Mouse (Mus musculus) intestine, embryonic 14.5 days (tissue): ENCODE data around the gene Trit1. TPM values are rescaled to one million over a fixed set of nuclear protein-coding genes. Genes with fewer than 3 reads are reported as not detected.

Experiments
- ATAC-seq: fragments of 200-750 bp; cut with Nextera tagmentation; replicated peaks from 2 replicates; pipeline ENCODE4 v1.8.0; 2017; ENCODE audit warnings: low read depth, moderate number of reproducible peaks, moderate TSS enrichment, moderate library complexity; ENCODE audit not compliant: low FRiP score, low TSS enrichment
- DNase-seq: peaks from one replicate; pipeline ENCODE4 v3.0.0-alpha.2; 2018; ENCODE audit warnings: low spot score
- H3K27ac ChIP-seq: fragments of 300-500 bp; sonication (generic); 2 replicates; pipeline ENCODE4 v1.5.1; 2014; ENCODE audit warnings: low read depth, mild to moderate bottlenecking, control low read depth
- H3K27me3 ChIP-seq: fragments of 300-500 bp; sonication (generic); replicated peaks from 2 replicates; pipeline ENCODE4 v1.6.1; 2014; ENCODE audit warnings: low read length, control low read depth; ENCODE audit not compliant: control insufficient read depth, insufficient read depth
- H3K36me3 ChIP-seq: fragments of 300-500 bp; sonication (generic); 2 replicates; pipeline ENCODE4 v1.6.1; 2014; ENCODE audit warnings: low read length, control low read depth; ENCODE audit not compliant: control insufficient read depth, insufficient read depth
- H3K4me1 ChIP-seq: fragments of 300-500 bp; sonication (generic); replicated peaks from 2 replicates; pipeline ENCODE4 v1.6.1; 2014; ENCODE audit warnings: low read length, control low read depth, mixed read lengths; ENCODE audit not compliant: control insufficient read depth, insufficient read depth
- H3K4me2 ChIP-seq: fragments of 300-500 bp; sonication (generic); 2 replicates; pipeline ENCODE4 v1.6.1; 2014; ENCODE audit warnings: low read length
- H3K4me3 ChIP-seq: fragments of 300-500 bp; sonication (generic); 2 replicates; pipeline ENCODE4 v1.5.1; 2014; ENCODE audit warnings: low read depth, low read length, control low read depth, mixed read lengths
- H3K9ac ChIP-seq: fragments of 300-500 bp; sonication (generic); 2 replicates; pipeline ENCODE4 v1.6.1; 2014; ENCODE audit warnings: mild to moderate bottlenecking, low read length
- H3K9me3 ChIP-seq: fragments of 300-500 bp; sonication (generic); 2 replicates; pipeline ENCODE4 v1.6.1; 2016; ENCODE audit warnings: low read length, control low read depth; ENCODE audit not compliant: control insufficient read depth
- WGBS: fragments of 180-500 bp; shearing (Covaris S2); extraction: QIAGEN DNeasy Blood & Tissue Kit; methylation state at CpG from one replicate; pipeline ENCODE4 v1.1.7; 2014; 5-methylcytosine and 5-hydroxymethylcytosine counted together
- polyA plus RNA-seq: library from polyadenylated mRNA; unstranded; fragments of >200 nt; fragmentation: Nextera tagmentation; extraction: Ambion mirVana; gene quantifications from 2 replicates; pipeline ENCODE4 v1.2.1, GENCODE M21; 2014

Gene Trit1
- polyA plus RNA-seq, 1 experiment from 2014 or later: 18.0 TPM

- DNase-seq (peak; percentile 67), ATAC-seq (peak; percentile 69; the same call in 1 of the 2 replicates)
- H3K36me3 ChIP-seq: no peaks in the 10 kb centered on the region
- no peak overlapping the region for H3K4me3 ChIP-seq
- 9% methylated on average over 13 of the region's 13 CpGs for WGBS
- H3K27me3 ChIP-seq: no peaks in the 10 kb centered on the region
- no peak overlapping the region for H3K27ac ChIP-seq
- no peak overlapping the region for H3K9ac ChIP-seq
- H3K4me1 ChIP-seq: no peaks in the 10 kb centered on the region
- H3K4me2 ChIP-seq: peak overlapping the region; percentile 35; the same call in 1 of the 2 replicates
- no peaks in the 10 kb centered on the region for H3K9me3 ChIP-seq
These were observed 55.0 kb downstream of the Trit1 start for GRCm38 (mm10) chr4:123071266-123071966.

- Histone ChIP-seq H3K27me3 (no peaks in the 10 kb centered on the region), H3K4me1 (no peaks in the 10 kb centered on the region), H3K4me2 (no peak overlapping the region), H3K27ac (no peak overlapping the region), H3K36me3 (no peaks in the 10 kb centered on the region), H3K4me3 (no peak overlapping the region), H3K9me3 (no peaks in the 10 kb centered on the region), H3K9ac (no peak overlapping the region)
- WGBS: 56% methylated on average over 8 of the region's 8 CpGs
- no peak for ATAC-seq
- no peak for DNase-seq
These were observed 60.5 kb downstream of the Trit1 start for GRCm38 (mm10) chr4:123076928-123077327.

GRCm38 (mm10) chr4:123078231-123078630, 61.8 kb downstream of the Trit1 start:
- Histone ChIP-seq H3K36me3 (no peaks in the 10 kb centered on the region), H3K4me3 (no peak overlapping the region), H3K9ac (no peak overlapping the region), H3K27me3 (no peaks in the 10 kb centered on the region), H3K4me1 (no peaks in the 10 kb centered on the region), H3K9me3 (no peaks in the 10 kb centered on the region), H3K27ac (no peak overlapping the region), H3K4me2 (no peak overlapping the region)
- 61% methylated on average over 4 of the region's 4 CpGs for WGBS
- DNase-seq: no peak
- ATAC-seq: no peak

GRCm38 (mm10) chr4:123080791-123081190, 64.4 kb downstream of the Trit1 start:
- 45% methylated on average over 13 of the region's 13 CpGs for WGBS
- no peaks in the 10 kb centered on the region for H3K27me3 ChIP-seq
- H3K4me1 ChIP-seq: no peaks in the 10 kb centered on the region
- DNase-seq (no peak), ATAC-seq (no peak)
- H3K36me3 ChIP-seq: no peaks in the 10 kb centered on the region
- no peak overlapping the region for H3K9ac ChIP-seq
- H3K27ac ChIP-seq: no peak overlapping the region
- no peaks in the 10 kb centered on the region for H3K9me3 ChIP-seq
- no peak overlapping the region for H3K4me3 ChIP-seq
- H3K4me2 ChIP-seq: no peak overlapping the region

- no peaks in the 10 kb centered on the region for H3K27me3 ChIP-seq
- no peak overlapping the region for H3K27ac ChIP-seq
- no peaks in the 10 kb centered on the region for H3K36me3 ChIP-seq
- H3K4me2 ChIP-seq: no peak overlapping the region
- no peaks in the 10 kb centered on the region for H3K9me3 ChIP-seq
- DNase-seq (peak; percentile 80), ATAC-seq (peak; percentile 70; the same call in 1 of the 2 replicates)
- H3K4me3 ChIP-seq: no peak overlapping the region
- no peak overlapping the region for H3K9ac ChIP-seq
- H3K4me1 ChIP-seq: no peaks in the 10 kb centered on the region
- 75% methylated on average over 20 of the region's 20 CpGs for WGBS
These were observed 66.1 kb downstream of the Trit1 start for GRCm38 (mm10) chr4:123082283-123083163.

- no peaks in the 10 kb centered on the region for H3K36me3 ChIP-seq
- H3K4me1 ChIP-seq: no peaks in the 10 kb centered on the region
- WGBS: 65% methylated on average over 13 of the region's 13 CpGs
- H3K9me3 ChIP-seq: no peaks in the 10 kb centered on the region
- H3K27ac ChIP-seq: no peak overlapping the region
- H3K4me3 ChIP-seq: no peak overlapping the region
- ATAC-seq: no peak
- H3K27me3 ChIP-seq: no peaks in the 10 kb centered on the region
- no peak overlapping the region for H3K4me2 ChIP-seq
- DNase-seq: no peak
- H3K9ac ChIP-seq: no peak overlapping the region
These were observed 67.0 kb downstream of the Trit1 start for GRCm38 (mm10) chr4:123083323-123083902.

GRCm38 (mm10) chr4:123085290-123085689, 68.9 kb downstream of the Trit1 start:
- WGBS: 85% methylated on average over 2 of the region's 2 CpGs
- no peak overlapping the region for H3K9ac ChIP-seq
- H3K4me3 ChIP-seq: no peak overlapping the region
- H3K36me3 ChIP-seq: no peaks in the 10 kb centered on the region
- no peak overlapping the region for H3K27ac ChIP-seq
- DNase-seq: no peak
- no peaks in the 10 kb centered on the region for H3K27me3 ChIP-seq
- no peak overlapping the region for H3K4me2 ChIP-seq
- no peaks in the 10 kb centered on the region for H3K4me1 ChIP-seq
- H3K9me3 ChIP-seq: no peaks in the 10 kb centered on the region
- no peak for ATAC-seq

- Histone ChIP-seq H3K9ac (no peak overlapping the region), H3K4me2 (no peak overlapping the region), H3K4me3 (no peak overlapping the region), H3K9me3 (no peaks in the 10 kb centered on the region), H3K36me3 (no peaks in the 10 kb centered on the region), H3K27me3 (no peaks in the 10 kb centered on the region), H3K4me1 (no peaks in the 10 kb centered on the region), H3K27ac (no peak overlapping the region)
- DNase-seq (no peak), ATAC-seq (no peak)
- 78% methylated on average over 4 of the region's 4 CpGs for WGBS
These were observed 70.0 kb downstream of the Trit1 start for GRCm38 (mm10) chr4:123086381-123086780.
